Mouse (Mus musculus) left cerebral cortex, postnatal 10 days (tissue): ENCODE results near the gene 2010300C02Rik. TPM values are rescaled to one million over a fixed set of nuclear protein-coding genes. Genes with fewer than 3 reads are reported as not detected.

Experiments used
- total RNA-seq, 2 experiments: library from RNA; stranded (reverse); gene quantifications; 2 replicates each; pipeline ENCODE4 v1.2.3; 2021

Gene 2010300C02Rik
- total RNA-seq, 2 experiments from 2014 or later = 106 to 122 TPM

Other genes starting within 250 kb of the 2010300C02Rik start
- 10 to 100 TPM; 28.9 to 29.6 TPM for gene Mgat4a, start 179.1 kb downstream of the 2010300C02Rik start, total RNA-seq
- 10 to 100 TPM; 13.8 to 14.4 TPM for gene Tsga10, start 146.3 kb upstream of the 2010300C02Rik start, total RNA-seq
- 1 to 10 TPM; 8.8 to 9.7 TPM for gene Lipt1, start 151.7 kb upstream of the 2010300C02Rik start, total RNA-seq
- gene Mitd1, start 170.3 kb upstream of the 2010300C02Rik start, total RNA-seq = 1 to 10 TPM; 8.3 to 9.2 TPM
- gene Mrpl30, start 170.4 kb upstream of the 2010300C02Rik start, total RNA-seq = 100 to 1,000 TPM; 160 to 165 TPM
- gene Lyg2, start 196.4 kb upstream of the 2010300C02Rik start, total RNA-seq = not detected
- not detected for gene Lyg1, start 237.7 kb upstream of the 2010300C02Rik start, total RNA-seq